Mouse (Mus musculus) left cerebral cortex, adult 2 months (tissue): ENCODE results near the gene Prune2. TPM values are rescaled to one million over a fixed set of nuclear protein-coding genes. Genes with fewer than 3 reads are reported as not detected.
"Not testable (repeated sequence)": the region's sequence is repeated elsewhere in the genome, so short reads cannot be mapped to it uniquely, and the experiment has no call there.

ENCODE experiments used
- DNase-seq, 2 experiments: peaks; one replicate each; pipeline ENCODE4 v3.0.0; 2021 to 2022; ENCODE audit warnings: low spot score in 2 of 2, mixed read lengths in 1 of 2; ENCODE audit errors: extremely low spot score in 1 of 2
- H3K27ac ChIP-seq: fragments of 200-600 bp; 2 replicates; pipeline ENCODE4 v1.8.1; 2022
- H3K4me3 ChIP-seq: fragments of 200-600 bp; 2 replicates; pipeline ENCODE4 v1.8.1; 2022
- CTCF ChIP-seq: fragments of 200-600 bp; IDR thresholded peaks from 2 replicates; pipeline ENCODE4 v1.8.1; 2022; ENCODE audit warnings: antibody characterized with exemption, mild to moderate bottlenecking, moderate library complexity
- intact Hi-C: fragments of 180-260 bp; cut with DNase I; formaldehyde crosslinking; loops from one replicate; pipeline ENCODE4 v1.15.1; 2025
- total RNA-seq, 2 experiments: library from RNA; stranded (reverse); gene quantifications; 2 replicates each; pipeline ENCODE4 v1.2.3; 2021

Gene Prune2
- total RNA-seq, 2 experiments from 2014 or later, result 81.4 to 82.2 TPM

GRCm38 (mm10) chr19:17166288-17166687 lies 210.4 kb downstream of the Prune2 start:
- intact Hi-C loops, result no loop called here
- no peak for DNase-seq
- Histone ChIP-seq H3K27ac (no peak overlapping the region), H3K4me3 (no peak overlapping the region)
- no peak for TF ChIP-seq CTCF

GRCm38 (mm10) chr19:17168186-17168585 lies 212.3 kb downstream of the Prune2 start:
- intact Hi-C loops, result no loop called here

DNA sequence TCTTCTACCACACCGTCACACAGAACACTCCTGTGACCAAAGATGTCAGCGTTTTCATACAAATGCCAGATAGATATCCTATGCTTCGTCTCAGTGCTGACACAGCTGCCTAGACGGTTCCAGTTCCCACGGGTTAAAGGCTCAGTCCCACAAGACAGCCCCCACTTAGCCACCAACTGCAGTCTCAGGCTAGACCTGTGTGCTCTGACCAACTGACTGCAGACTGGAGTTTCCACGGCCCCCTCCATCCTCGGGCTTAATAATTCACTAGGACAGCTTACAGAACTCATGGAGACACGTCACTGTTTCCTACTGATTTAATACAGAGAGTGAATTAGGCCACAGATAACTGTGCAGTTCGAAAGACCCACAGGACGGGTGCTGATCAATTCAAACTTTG lies 213.8 kb downstream of the Prune2 start:
- no peak for TF ChIP-seq CTCF
- Histone ChIP-seq H3K27ac (no peak overlapping the region), H3K4me3 (no peak overlapping the region)
- no peak for DNase-seq
- intact Hi-C loops, result no loop called here

More at GRCm38 (mm10) chr19:17168186-17168585, 212.3 kb downstream of the Prune2 start:
- no peak for TF ChIP-seq CTCF
- DNase-seq, result no peak
- Histone ChIP-seq H3K27ac (no peak overlapping the region), H3K4me3 (no peak overlapping the region)

DNA sequence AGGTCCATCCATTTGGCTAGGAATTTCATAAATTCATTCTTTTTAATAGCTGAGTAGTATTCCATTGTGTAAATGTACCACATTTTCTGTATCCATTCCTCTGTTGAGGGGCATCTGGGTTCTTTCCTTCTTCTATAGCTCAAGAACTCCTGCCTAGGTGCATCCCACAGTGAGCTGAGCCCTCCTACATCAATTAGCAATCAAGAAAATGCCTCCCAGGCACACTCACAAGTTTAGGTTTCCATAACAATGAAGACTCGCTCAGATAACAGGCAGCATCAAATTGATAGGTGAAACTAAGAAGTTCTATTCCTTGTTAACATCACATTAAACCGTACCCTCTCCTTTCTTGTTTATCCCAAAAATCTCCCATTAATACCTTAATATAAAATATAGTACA lies 218.6 kb downstream of the Prune2 start:
- H3K4me3 ChIP-seq, H3K27ac ChIP-seq, intact Hi-C loops, DNase-seq: not testable (repeated sequence)

- DNase-seq, result no peak
- intact Hi-C loops, result no loop called here
- Histone ChIP-seq H3K4me3 (no peak overlapping the region), H3K27ac (no peak overlapping the region; the same call in 1 of the 2 replicates)
- TF ChIP-seq CTCF, result no peak
Observed at GRCm38 (mm10) chr19:17180506-17180905, 224.6 kb downstream of the Prune2 start.

DNA sequence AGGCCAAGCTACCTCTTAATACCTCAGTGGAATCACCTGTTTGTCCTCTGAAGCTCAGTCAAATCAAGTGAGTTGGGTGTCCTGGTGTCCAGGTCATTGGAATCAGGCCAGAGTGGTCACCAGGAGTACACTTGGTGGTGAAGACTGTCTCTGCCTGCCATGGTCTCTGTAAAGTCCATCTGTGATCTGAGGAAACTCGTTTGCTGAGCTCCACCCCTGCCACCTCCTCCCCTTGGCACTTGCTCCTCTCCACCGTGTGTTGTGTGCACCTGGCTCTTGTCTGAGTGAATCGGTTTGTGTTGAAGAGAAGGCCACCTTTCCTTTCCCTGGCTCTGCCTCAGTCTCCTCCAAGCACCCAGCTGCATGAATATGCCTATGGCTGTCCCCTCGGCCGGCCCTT lies 238.8 kb downstream of the Prune2 start:
- H3K4me3 ChIP-seq, result no peak overlapping the region
- intact Hi-C loops, result no loop called here
- TF ChIP-seq CTCF, result no peak
- no peak for DNase-seq
- no peak overlapping the region for H3K27ac ChIP-seq

DNA sequence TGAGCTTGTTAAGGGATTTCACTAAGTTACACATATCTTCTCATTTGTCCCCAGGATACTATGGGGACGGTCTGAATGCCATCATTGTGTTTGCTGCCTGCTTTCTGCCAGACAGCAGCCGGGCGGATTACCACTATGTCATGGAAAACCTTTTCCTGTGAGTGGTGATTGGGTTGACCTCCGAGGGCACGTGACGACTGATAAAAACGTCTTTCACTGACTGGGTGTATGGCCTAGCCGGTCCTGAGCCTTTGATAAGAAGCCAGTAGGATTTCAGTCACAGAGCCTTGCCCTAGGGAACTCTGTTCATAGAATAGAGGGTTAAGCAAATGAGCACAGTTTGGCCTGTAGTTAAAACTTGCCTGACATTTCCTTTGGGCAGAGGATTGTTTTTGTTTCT lies 243.1 kb downstream of the Prune2 start:
- no peak overlapping the region for H3K4me3 ChIP-seq
- no peak for DNase-seq
- intact Hi-C loops, result no loop called here
- no peak for TF ChIP-seq CTCF
- H3K27ac ChIP-seq, result no peak overlapping the region

DNA sequence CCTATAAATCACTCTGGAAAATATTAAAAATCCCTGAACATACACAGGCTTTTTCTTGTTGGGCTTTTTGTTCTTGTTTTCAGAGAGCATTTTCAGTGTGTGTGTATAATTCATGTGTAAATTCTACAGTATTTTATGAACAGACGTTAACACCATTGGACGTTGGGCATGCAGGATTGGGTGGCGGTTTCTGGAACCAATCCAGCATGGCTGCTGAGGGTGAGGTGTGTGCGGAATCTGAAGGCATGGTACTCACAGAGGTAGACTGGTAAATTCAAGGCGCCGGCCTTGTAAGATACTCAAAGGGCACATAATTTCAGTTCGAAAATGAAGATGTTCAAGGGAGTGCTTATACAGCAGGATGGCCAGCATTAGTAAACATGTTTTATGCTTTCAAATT lies 251.2 kb downstream of the Prune2 start:
- no peak for DNase-seq
- intact Hi-C loops, result no loop called here
- TF ChIP-seq CTCF, result no peak
- Histone ChIP-seq H3K27ac (no peak overlapping the region), H3K4me3 (no peak overlapping the region)

DNA sequence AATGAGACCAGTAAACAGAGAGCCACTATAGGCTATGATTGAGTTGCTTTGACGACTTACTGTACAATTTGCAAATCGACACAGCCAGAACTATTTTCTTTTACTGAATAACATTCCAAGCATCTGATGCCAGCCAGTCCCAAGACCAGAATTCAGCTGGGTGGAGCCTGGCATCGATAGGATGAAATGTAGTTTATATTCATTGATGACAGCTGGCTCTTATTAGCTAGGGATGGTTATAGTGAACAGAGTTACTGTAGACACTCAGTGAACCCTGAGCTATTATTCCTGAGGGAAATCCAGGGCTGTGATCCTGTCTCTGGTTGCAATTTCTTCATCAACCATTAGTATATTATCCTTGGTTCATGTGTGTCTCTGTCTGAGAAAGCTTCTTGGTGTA lies 254.6 kb downstream of the Prune2 start:
- Histone ChIP-seq H3K4me3 (no peak overlapping the region), H3K27ac (no peak overlapping the region)
- no peak for DNase-seq
- intact Hi-C loops, result no loop called here
- no peak for TF ChIP-seq CTCF

GRCm38 (mm10) chr19:17214896-17215520 lies 259.1 kb downstream of the Prune2 start:
- DNase-seq, result no peak
- no peak for TF ChIP-seq CTCF
- H3K4me3 ChIP-seq, result no peak overlapping the region
- intact Hi-C loops, result no loop called here
- H3K27ac ChIP-seq, result no peak overlapping the region

- DNase-seq, result no peak
- TF ChIP-seq CTCF, result no peak
- H3K4me3 ChIP-seq, result no peak overlapping the region
- intact Hi-C loops, result no loop called here
- no peak overlapping the region for H3K27ac ChIP-seq
Observed at GRCm38 (mm10) chr19:17218195-17218594, 262.3 kb downstream of the Prune2 start.

DNA sequence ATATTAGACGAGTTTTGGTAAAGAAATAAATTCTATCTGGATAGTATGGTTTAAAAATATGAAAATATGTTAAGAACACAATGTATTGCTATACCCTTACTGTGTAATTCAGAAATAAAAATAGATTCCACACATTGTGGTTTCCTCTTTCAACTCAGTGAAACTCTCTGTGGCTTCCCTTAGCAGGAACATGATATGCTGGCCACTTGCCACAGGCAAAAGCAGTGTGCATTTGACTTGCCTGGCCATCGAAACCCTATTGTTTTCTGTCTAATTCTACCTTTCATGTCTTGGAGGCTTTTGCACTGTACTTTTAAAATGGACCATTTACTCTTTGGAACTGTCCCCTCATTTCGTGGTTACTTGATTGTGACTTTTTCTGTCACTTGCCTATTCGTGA lies 267.9 kb downstream of the Prune2 start:
- DNase-seq, result no peak
- no peak for TF ChIP-seq CTCF
- Histone ChIP-seq H3K4me3 (no peak overlapping the region), H3K27ac (no peak overlapping the region)
- intact Hi-C loops, result no loop called here

- no peak for DNase-seq
- Histone ChIP-seq H3K4me3 (no peak overlapping the region), H3K27ac (no peak overlapping the region)
- intact Hi-C loops, result loop anchor here (5.0 kb wide), 1 partner anchor 302 kb away; no protein-coding TSS in a partner anchor
- TF ChIP-seq CTCF, result no peak
Observed at GRCm38 (mm10) chr19:17225570-17226083, 269.7 kb downstream of the Prune2 start.
